Mouse (Mus musculus) natural killer cell, adult 2 months (primary cell): ENCODE results near the gene Sema4a.

Experiments used
- DNase-seq, 2 experiments: peaks; one replicate each; pipeline ENCODE4 v3.0.0; 2022; ENCODE audit warnings: low spot score in 2 of 2

The Sema4a gene

GRCm38 (mm10) chr3:88486043-88486442, 25.1 kb upstream of the Sema4a start:
- no peak for DNase-seq

GRCm38 (mm10) chr3:88484597-88485316, 23.8 kb upstream of the Sema4a start:
- peak in 1 of 2 experiments; percentile 45 for DNase-seq

GRCm38 (mm10) chr3:88483621-88484020, 22.6 kb upstream of the Sema4a start:
- DNase-seq: peak; percentile 71 to 81

GRCm38 (mm10) chr3:88483141-88483540, 22.2 kb upstream of the Sema4a start:
- no peak for DNase-seq

GRCm38 (mm10) chr3:88482336-88482735, 21.4 kb upstream of the Sema4a start:
- no peak for DNase-seq

GRCm38 (mm10) chr3:88481372-88482040, 20.5 kb upstream of the Sema4a start:
- no peak for DNase-seq

GRCm38 (mm10) chr3:88480679-88481078, 19.7 kb upstream of the Sema4a start:
- DNase-seq: no peak

GRCm38 (mm10) chr3:88479828-88480227, 18.8 kb upstream of the Sema4a start:
- DNase-seq: no peak

GRCm38 (mm10) chr3:88479163-88479562, 18.2 kb upstream of the Sema4a start:
- DNase-seq: no peak

- DNase-seq: peak; percentile 68 to 77
Measured at GRCm38 (mm10) chr3:88477735-88478134, 16.8 kb upstream of the Sema4a start.

GRCm38 (mm10) chr3:88476403-88476802, 15.4 kb upstream of the Sema4a start:
- no peak for DNase-seq

GRCm38 (mm10) chr3:88473571-88473970, 12.6 kb upstream of the Sema4a start:
- DNase-seq: no peak

GRCm38 (mm10) chr3:88473020-88473419, 12.0 kb upstream of the Sema4a start:
- no peak for DNase-seq

- DNase-seq: no peak
Measured at GRCm38 (mm10) chr3:88470943-88471479, 10.0 kb upstream of the Sema4a start.

- DNase-seq: no peak
Measured at GRCm38 (mm10) chr3:88469466-88469865, 8.5 kb upstream of the Sema4a start.

- DNase-seq: peak; percentile 85 to 87
Measured at GRCm38 (mm10) chr3:88467116-88467824, 6.3 kb upstream of the Sema4a start.

GRCm38 (mm10) chr3:88465127-88465526, 4.1 kb upstream of the Sema4a start:
- DNase-seq: no peak

GRCm38 (mm10) chr3:88464425-88464824, 3.4 kb upstream of the Sema4a start:
- no peak for DNase-seq

- no peak for DNase-seq
Measured at GRCm38 (mm10) chr3:88460029-88460428, 953 bp downstream of the Sema4a start.

GRCm38 (mm10) chr3:88458778-88459219, 2.2 kb downstream of the Sema4a start:
- no peak for DNase-seq

- no peak for DNase-seq
Measured at GRCm38 (mm10) chr3:88456746-88457532, 4.0 kb downstream of the Sema4a start.

GRCm38 (mm10) chr3:88456313-88456712, 4.7 kb downstream of the Sema4a start:
- no peak for DNase-seq
